Comparison of ENCODE assay signal across 8 mouse cellular contexts in the genomic region with DNA sequence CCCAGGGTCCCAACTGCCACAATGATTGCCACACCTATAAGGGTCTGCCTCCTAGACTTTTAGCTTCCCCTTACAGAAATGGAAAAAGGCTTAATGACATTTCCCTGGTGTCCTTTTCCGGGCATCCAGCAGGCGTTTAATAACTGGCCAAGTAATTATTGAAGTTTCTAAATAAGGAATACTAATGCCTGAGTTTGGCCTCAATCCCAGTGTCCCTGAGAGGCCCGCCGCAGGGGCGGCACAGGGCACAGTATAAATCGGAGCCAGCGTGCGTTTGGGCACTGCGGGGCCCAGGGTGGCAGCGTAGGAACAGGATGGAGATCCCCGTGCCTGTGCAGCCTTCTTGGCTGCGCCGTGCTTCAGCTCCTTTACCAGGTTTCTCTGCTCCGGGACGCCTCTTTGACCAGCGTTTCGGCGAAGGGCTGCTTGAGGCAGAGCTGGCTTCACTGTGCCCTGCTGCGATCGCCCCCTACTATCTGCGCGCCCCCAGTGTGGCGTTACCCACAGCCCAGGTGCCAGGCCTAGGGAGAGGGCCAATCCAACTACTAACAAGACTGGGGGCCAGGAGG. TPM values are rescaled to one million over a fixed set of nuclear protein-coding genes. Genes with fewer than 3 reads are reported as not detected.
DNase-seq lines count a peak whose midpoint lies in the region; ATAC-seq and TF ChIP-seq lines count a peak whose summit lies in the region.

No protein-coding gene starts in this region.

- no peaks in the 10 kb centered on the region for H3K9me3 ChIP-seq in CH12.LX (replicated peaks; ENCODE audit: low read length)
- H3K9me3 ChIP-seq in erythroblast, embryonic 14.5 days (ENCODE audit: control insufficient read depth, low read length): no peaks in the 10 kb centered on the region
- H3K9me3 ChIP-seq in heart, embryonic 16.5 days (replicated peaks; ENCODE audit: control insufficient read depth, low read length): no peaks in the 10 kb centered on the region

- peaks cover 5 to 29% of the 10 kb centered on the region in 2 experiments; a peak in 3 of 4 replicates for H3K4me1 ChIP-seq in CH12.LX (ENCODE audit: control insufficient read depth in 1 of 2, insufficient read depth in 2 of 2)
- H3K4me1 ChIP-seq in erythroblast, embryonic 14.5 days (ENCODE audit: control insufficient read depth): peaks cover 51% of the 10 kb centered on the region
- H3K4me1 ChIP-seq in heart, embryonic 16.5 days (ENCODE audit: control insufficient read depth, insufficient read depth, low read length): peaks cover 18% of the 10 kb centered on the region

- H3K27ac ChIP-seq in CH12.LX (ENCODE audit: insufficient read depth, low read depth) (peak overlapping the region; percentile 48), macrophage (peak overlapping the region; percentile 90)
- peak overlapping the region; percentile 100 for H3K27ac ChIP-seq in heart, embryonic 16.5 days (ENCODE audit: low read length)

- ATAC-seq in heart, embryonic 16.5 days (replicated peaks; ENCODE audit: extremely low read depth, insufficient read depth, low FRiP score): peak; percentile 21; the same call in 1 of the 2 replicates

- TF ChIP-seq RAD21 in CH12.LX (IDR thresholded peaks at IDR 0.05; ENCODE audit: low read depth, low read length): no peak

- TF ChIP-seq CTCF in CH12.LX (conservative IDR thresholded peaks at IDR 0.05 in 1 of 2, IDR thresholded peaks at IDR 0.05 in 1 of 2; ENCODE audit: low read depth in 2 of 2, low read length in 2 of 2): no peak

- H3K36me3 ChIP-seq in CH12.LX (replicated peaks in 1 of 2; ENCODE audit: control insufficient read depth in 1 of 2, insufficient read depth in 1 of 2, low read length in 1 of 2) (peaks cover 32 to 55% of the 10 kb centered on the region in 2 experiments), macrophage (ENCODE audit: inconsistent target) (peaks cover 29% of the 10 kb centered on the region; the same call in 1 of the 2 replicates)
- peaks cover 59% of the 10 kb centered on the region for H3K36me3 ChIP-seq in erythroblast, embryonic 14.5 days (ENCODE audit: control insufficient read depth)
- H3K36me3 ChIP-seq in heart, embryonic 16.5 days (ENCODE audit: control insufficient read depth, insufficient read depth): peaks cover 39% of the 10 kb centered on the region

- H3K79me2 ChIP-seq in CH12.LX (replicated peaks; ENCODE audit: control insufficient read depth, extremely low read depth, insufficient read depth, poor library complexity, severe bottlenecking) (peaks cover 1% of the 10 kb centered on the region), macrophage (ENCODE audit: inconsistent target) (peaks cover 5% of the 10 kb centered on the region)

- H3K27me3 ChIP-seq in CH12.LX (replicated peaks): no peaks in the 10 kb centered on the region
- H3K27me3 ChIP-seq in erythroblast, embryonic 14.5 days (ENCODE audit: control insufficient read depth): no peaks in the 10 kb centered on the region
- H3K27me3 ChIP-seq in heart, embryonic 16.5 days (ENCODE audit: control insufficient read depth, insufficient read depth, low read length): no peaks in the 10 kb centered on the region

- TF ChIP-seq POLR2A in CH12.LX (IDR thresholded peaks at IDR 0.05; ENCODE audit: low read depth, low read length): no peak

- H3K4me3 ChIP-seq in CH12.LX (replicated peaks in 1 of 3; ENCODE audit: low read depth in 2 of 3, low read length in 2 of 3, poor library complexity in 1 of 3) (peak overlapping the region; percentile 54 to 71 (median 70)), macrophage (ENCODE audit: inconsistent target) (peak overlapping the region; percentile 82)
- H3K4me3 ChIP-seq in erythroblast, embryonic 14.5 days (replicated peaks): peak overlapping the region; percentile 93
- peak overlapping the region; percentile 68 for H3K4me3 ChIP-seq in heart, embryonic 16.5 days (ENCODE audit: low read length)

- peak overlapping the region; percentile 83 for H3K9ac ChIP-seq in CH12.LX (ENCODE audit: insufficient read depth, low read depth)
- H3K9ac ChIP-seq in heart, embryonic 16.5 days (ENCODE audit: low read length): peak overlapping the region; percentile 88

- dilution Hi-C loops in CH12.LX (cut with MboI; ENCODE audit: extremely low pct_ligation_motif_present, extremely low pct_unique_long_range_greater_than_20kb, low sequenced_read_pairs): no loop called here

- in situ Hi-C loops in CH12.LX (cut with MboI; ENCODE audit: low pct_ligation_motif_present, low pct_unique_long_range_greater_than_20kb, low sequenced_read_pairs): no loop called here

- TF ChIP-seq EP300 in CH12.LX (IDR thresholded peaks at IDR 0.05; ENCODE audit: low read length): no peak

- no peak for DNase-seq in CH12.LX (ENCODE audit: extremely low read depth)
- DNase-seq in adrenal gland, adult 8-10 months: peak; percentile 71
- DNase-seq in kidney, postnatal 14 days: peak; percentile 58
- peak; percentile 34 to 43 for DNase-seq in thymus, adult 18-20 months
- DNase-seq in left cerebral cortex, adult 11 months (ENCODE audit: low spot score): no peak

- peak overlapping the region; percentile 82 for H3K4me2 ChIP-seq in CH12.LX (ENCODE audit: insufficient read depth, low read depth, poor library complexity, severe bottlenecking)
- peak overlapping the region; percentile 99 for H3K4me2 ChIP-seq in heart, embryonic 16.5 days (ENCODE audit: low read depth, low read length)

- 3% methylated on average over 23 of the region's 23 CpGs for WGBS in heart, embryonic 16.5 days
- 2% methylated on average over 23 of the region's 23 CpGs for WGBS in macrophage (ENCODE audit: missing documents)

TF ChIP-seq in CH12.LX, 34 proteins besides CTCF, POLR2A, EP300 and RAD21 (continues in another document):
- no peak for TF ChIP-seq ZC3H11A (IDR thresholded peaks at IDR 0.05; ENCODE audit: low read depth, low read length)

RNA-seq across cellular contexts. Expression of a gene that starts 1.0 kb away (rescaled TPM):
- total RNA-seq in CH12.LX (2012; rRNA removed) (4.0 and 5.9 TPM in 2 replicates), CH12.LX (2014; rRNA removed) (1.7 and 2.0 TPM in 2 replicates)
- polyA plus RNA-seq in CH12.LX (2012; ENCODE audit: insufficient read length, low read depth) (5.7 and 6.0 TPM in 2 replicates), macrophage (2018) (1.8 to 5.6 TPM (median 2.0 TPM) in 3 replicates)
- 10 to 100 TPM in 2 of 4 experiments, 1 to 10 TPM in 2; 9.1 to 13.4 (median 10.0) TPM for total RNA-seq in adrenal gland, adult 8-10 months (2022)
- polyA plus RNA-seq in erythroblast, embryonic 14.5 days (2012): 1.9 and 2.3 TPM in 2 replicates
- 6.6 and 8.4 TPM in 2 replicates for polyA plus RNA-seq in heart, embryonic 16.5 days (2015; fragmentation: Nextera tagmentation; extraction: Ambion mirVana)
- total RNA-seq in macrophage (2018; cell fraction: chromatin; rRNA removed): 10 to 100 TPM in 8 of 26 experiments, 1 to 10 TPM in 16, under 1 TPM in 2; 0.94 to 57.2 (median 8.2) TPM
- 1 to 10 TPM in 23 of 26 experiments, under 1 TPM in 3; 0.38 to 3.6 (median 2.3) TPM for total RNA-seq in macrophage (2018; cell fraction: cytosol; rRNA removed)
- total RNA-seq in macrophage (2018; cell fraction: nucleus; rRNA removed): 10 to 100 TPM in 5 of 26 experiments, 1 to 10 TPM in 21; 1.0 to 20.2 (median 6.1) TPM

RNA-seq across cellular contexts. Expression of a gene that starts 1.1 kb away (rescaled TPM):
- total RNA-seq in CH12.LX (2012; rRNA removed) (1.6 and 2.3 TPM in 2 replicates), CH12.LX (2014; rRNA removed) (0.79 and 1.2 TPM in 2 replicates)
- polyA plus RNA-seq in CH12.LX (2012; ENCODE audit: insufficient read length, low read depth) (4.1 and 6.0 TPM in 2 replicates), macrophage (2018) (3.0 to 7.5 TPM (median 3.9 TPM) in 3 replicates)
- 10 to 100 TPM; 23.5 to 56.3 (median 32.4) TPM for total RNA-seq in adrenal gland, adult 8-10 months (2022)
- polyA plus RNA-seq in erythroblast, embryonic 14.5 days (2012): 3.7 and 6.8 TPM in 2 replicates
- 204 and 205 TPM in 2 replicates for polyA plus RNA-seq in heart, embryonic 16.5 days (2015; fragmentation: Nextera tagmentation; extraction: Ambion mirVana)
- total RNA-seq in macrophage (2018; cell fraction: chromatin; rRNA removed): 1 to 10 TPM in 16 of 26 experiments, under 1 TPM in 6, not detected in 4; 0.55 to 5.9 (median 1.8) TPM
- total RNA-seq in macrophage (2018; cell fraction: cytosol; rRNA removed): 1 to 10 TPM; 1.8 to 4.1 (median 3.1) TPM
- 1 to 10 TPM in 18 of 26 experiments, under 1 TPM in 8; 0.58 to 8.4 (median 1.5) TPM for total RNA-seq in macrophage (2018; cell fraction: nucleus; rRNA removed)

RNA-seq across cellular contexts. Expression of a gene that starts 6.5 kb away (rescaled TPM):
- total RNA-seq in CH12.LX (2012; rRNA removed) (8.3 and 11.0 TPM in 2 replicates), CH12.LX (2014; rRNA removed) (4.0 and 5.2 TPM in 2 replicates)
- polyA plus RNA-seq in CH12.LX (2012; ENCODE audit: insufficient read length, low read depth) (38.6 and 49.5 TPM in 2 replicates), macrophage (2018) (18.0 to 27.7 TPM (median 25.4 TPM) in 3 replicates)
- total RNA-seq in adrenal gland, adult 8-10 months (2022): 10 to 100 TPM; 56.1 to 65.5 (median 61.7) TPM
- 14.5 and 17.0 TPM in 2 replicates for polyA plus RNA-seq in erythroblast, embryonic 14.5 days (2012)
- polyA plus RNA-seq in heart, embryonic 16.5 days (2015; fragmentation: Nextera tagmentation; extraction: Ambion mirVana): 33.6 and 40.1 TPM in 2 replicates
- total RNA-seq in macrophage (2018; cell fraction: chromatin; rRNA removed): 10 to 100 TPM; 16.9 to 74.2 (median 45.0) TPM
- 10 to 100 TPM; 19.0 to 37.8 (median 30.4) TPM for total RNA-seq in macrophage (2018; cell fraction: cytosol; rRNA removed)
- 10 to 100 TPM; 13.5 to 58.3 (median 33.7) TPM for total RNA-seq in macrophage (2018; cell fraction: nucleus; rRNA removed)

RNA-seq across cellular contexts. Expression of a gene that starts 10.0 kb away (rescaled TPM):
- 56.7 and 61.2 TPM in 2 replicates for total RNA-seq in CH12.LX (2012; rRNA removed)
- total RNA-seq in CH12.LX (2014; rRNA removed): 60.8 and 63.4 TPM in 2 replicates
- 51.5 and 54.4 TPM in 2 replicates for polyA plus RNA-seq in CH12.LX (2012; ENCODE audit: insufficient read length, low read depth)
- 10 to 100 TPM; 70.4 to 83.6 (median 73.1) TPM for total RNA-seq in adrenal gland, adult 8-10 months (2022)
- 5.6 and 7.7 TPM in 2 replicates for polyA plus RNA-seq in erythroblast, embryonic 14.5 days (2012)
- polyA plus RNA-seq in heart, embryonic 16.5 days (2015; fragmentation: Nextera tagmentation; extraction: Ambion mirVana): 102 and 104 TPM in 2 replicates
- 100 to 1,000 TPM in 6 of 26 experiments, 10 to 100 TPM in 20; 45.8 to 120 (median 81.3) TPM for total RNA-seq in macrophage (2018; cell fraction: chromatin; rRNA removed)
- total RNA-seq in macrophage (2018; cell fraction: cytosol; rRNA removed): 10 to 100 TPM; 46.1 to 67.7 (median 54.9) TPM
- total RNA-seq in macrophage (2018; cell fraction: nucleus; rRNA removed): 10 to 100 TPM; 21.8 to 77.0 (median 47.0) TPM
- 61.4 to 79.9 TPM (median 65.3 TPM) in 3 replicates for polyA plus RNA-seq in macrophage (2018)

RNA-seq across cellular contexts. Expression of a gene that starts 10.0 kb away (rescaled TPM):
- total RNA-seq in CH12.LX (2012; rRNA removed): 2.6 and 2.7 TPM in 2 replicates
- 1.9 and 2.3 TPM in 2 replicates for total RNA-seq in CH12.LX (2014; rRNA removed)
- polyA plus RNA-seq in CH12.LX (2012; ENCODE audit: insufficient read length, low read depth): 3.3 and 3.8 TPM in 2 replicates
- total RNA-seq in adrenal gland, adult 8-10 months (2022): 10 to 100 TPM in 1 of 4 experiments, 1 to 10 TPM in 3; 2.9 to 11.3 (median 7.4) TPM
- 0.15 and 0.18 TPM in 2 replicates for polyA plus RNA-seq in erythroblast, embryonic 14.5 days (2012)
- polyA plus RNA-seq in heart, embryonic 16.5 days (2015; fragmentation: Nextera tagmentation; extraction: Ambion mirVana): 11.4 and 12.0 TPM in 2 replicates
- total RNA-seq in macrophage (2018; cell fraction: chromatin; rRNA removed): 10 to 100 TPM in 22 of 26 experiments, 1 to 10 TPM in 4; 7.0 to 24.7 (median 17.7) TPM
- total RNA-seq in macrophage (2018; cell fraction: cytosol; rRNA removed): 1 to 10 TPM in 4 of 26 experiments, under 1 TPM in 22; 0.06 to 1.9 (median 0.31) TPM
- 10 to 100 TPM in 21 of 26 experiments, 1 to 10 TPM in 5; 7.0 to 24.3 (median 15.4) TPM for total RNA-seq in macrophage (2018; cell fraction: nucleus; rRNA removed)
- polyA plus RNA-seq in macrophage (2018): 0.69 to 3.4 TPM (median 0.84 TPM) in 3 replicates

Comparison
In these comparisons a context has a peak if more than half of its experiments do, and no peak if none do; other contexts are left out.
1. DNase-seq: peak in adrenal gland, adult 8-10 months (single experiment), kidney, postnatal 14 days (single experiment) and thymus, adult 18-20 months (2 of 2); none in CH12.LX (single experiment) and left cerebral cortex, adult 11 months (single experiment).
2. H3K27ac ChIP-seq: peak in every context shown above with its lines; median percentile 100 in heart, embryonic 16.5 days; 90 in macrophage; 48 in CH12.LX.
3. RNA of a gene that starts 1.1 kb away (polyA plus RNA-seq): 204 to 205 TPM in heart, embryonic 16.5 days; 3.0 to 7.5 TPM in macrophage, 4.1 to 6.0 TPM in CH12.LX and 3.7 to 6.8 TPM in erythroblast, embryonic 14.5 days; every median in the first group is over 10 times any median in the second.
4. Peak in every context shown above with its lines, with median percentiles within 50 percentile points of each other: H3K4me3 ChIP-seq.